Mouse (Mus musculus) midbrain, embryonic 14.5 days (tissue): ENCODE measurements around the gene Rps6kb1. TPM values are rescaled to one million over a fixed set of nuclear protein-coding genes. Genes with fewer than 3 reads are reported as not detected.
A peak's percentile ranks its signal among the peaks of the same experiment; 100 is the strongest.

Experiments used
- ATAC-seq: fragments of 200-750 bp; cut with Nextera tagmentation; 2 replicates; pipeline ENCODE4 v1.8.0; 2017; ENCODE audit warnings: moderate number of reproducible peaks, moderate library complexity; ENCODE audit not compliant: low FRiP score, low TSS enrichment
- DNase-seq: peaks from one replicate; pipeline ENCODE4 v3.0.0-alpha.2; 2015
- H3K27ac ChIP-seq: fragments of 300-500 bp; sonication (generic); replicated peaks from 2 replicates; pipeline ENCODE4 v1.5.1; 2014; ENCODE audit warnings: mild to moderate bottlenecking, low read depth, low read length, moderate library complexity
- H3K27me3 ChIP-seq: fragments of 300-500 bp; sonication (generic); 2 replicates; pipeline ENCODE4 v1.6.1; 2014; ENCODE audit warnings: low read length, control low read depth, mixed read lengths; ENCODE audit not compliant: control insufficient read depth, insufficient read depth
- H3K36me3 ChIP-seq: fragments of 300-500 bp; sonication (generic); 2 replicates; pipeline ENCODE4 v1.6.1; 2014; ENCODE audit warnings: low read length, control low read depth; ENCODE audit not compliant: control insufficient read depth, insufficient read depth
- H3K4me1 ChIP-seq: fragments of 300-500 bp; sonication (generic); 2 replicates; pipeline ENCODE4 v1.6.1; 2014; ENCODE audit warnings: mild to moderate bottlenecking, antibody characterized with exemption, low read length, control low read depth; ENCODE audit not compliant: control insufficient read depth, insufficient read depth
- H3K4me2 ChIP-seq: fragments of 300-500 bp; sonication (generic); 2 replicates; pipeline ENCODE4 v1.6.1; 2014; ENCODE audit warnings: mild to moderate bottlenecking, low read length, moderate library complexity
- H3K4me3 ChIP-seq: fragments of 300-500 bp; sonication (generic); replicated peaks from 2 replicates; pipeline ENCODE4 v1.5.1; 2014; ENCODE audit warnings: low read depth, low read length
- H3K9ac ChIP-seq: fragments of 300-500 bp; sonication (generic); replicated peaks from 2 replicates; pipeline ENCODE4 v1.6.1; 2014; ENCODE audit warnings: mild to moderate bottlenecking, low read length, moderate library complexity
- H3K9me3 ChIP-seq: fragments of 300-500 bp; sonication (generic); 2 replicates; pipeline ENCODE4 v1.6.1; 2016; ENCODE audit warnings: low read length, control low read depth, mixed read lengths; ENCODE audit not compliant: control insufficient read depth
- WGBS: fragments of 180-500 bp; shearing (Covaris S2); extraction: QIAGEN DNeasy Blood & Tissue Kit; methylation state at CpG from one replicate; pipeline ENCODE4 v1.1.7; 2014; 5-methylcytosine and 5-hydroxymethylcytosine counted together
- polyA plus RNA-seq: library from polyadenylated mRNA; unstranded; fragments of >200 nt; fragmentation: Nextera tagmentation; extraction: Ambion mirVana; gene quantifications from 2 replicates; pipeline ENCODE4 v1.2.1, GENCODE M21; 2014

Rps6kb1 gene
- polyA plus RNA-seq, 1 experiment from 2014 or later, result 47.8 TPM

- DNase-seq (no peak), ATAC-seq (no peak)
- Histone ChIP-seq H3K9me3 (no peaks in the 10 kb centered on the region), H3K36me3 (no peaks in the 10 kb centered on the region), H3K9ac (no peak overlapping the region), H3K27ac (no peak overlapping the region; the same call in 1 of the 2 replicates), H3K4me1 (no peaks in the 10 kb centered on the region), H3K4me3 (no peak overlapping the region), H3K27me3 (no peaks in the 10 kb centered on the region), H3K4me2 (no peak overlapping the region)
- WGBS, result 86% methylated on average over 4 of the region's 4 CpGs
These were observed 32.6 kb upstream of the Rps6kb1 start for GRCm38 (mm10) chr11:86577231-86577630.

- DNase-seq, result no peak
- no peak overlapping the region for H3K4me2 ChIP-seq
- 79% methylated on average over 7 of the region's 7 CpGs for WGBS
These were observed 31.2 kb upstream of the Rps6kb1 start for GRCm38 (mm10) chr11:86575632-86576378.

DNA sequence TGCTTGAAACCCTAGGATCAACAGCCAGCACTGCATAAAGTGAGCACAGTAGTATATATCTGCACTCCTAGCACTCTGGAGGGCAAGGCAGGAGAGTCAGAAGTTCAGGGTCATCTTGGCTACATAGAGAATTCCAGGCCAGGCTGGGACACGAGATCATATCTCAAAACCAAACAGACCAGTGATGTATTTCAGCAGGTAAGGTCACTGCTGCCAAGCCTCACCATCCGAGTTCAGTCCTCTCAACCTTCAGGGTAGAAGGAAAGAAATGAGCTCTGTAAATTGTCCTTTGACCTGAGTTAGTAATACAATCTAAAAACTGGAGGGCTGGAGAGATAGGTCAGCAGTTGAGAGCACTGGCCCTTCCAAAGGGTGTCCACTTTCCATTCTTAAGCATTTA, 29.8 kb upstream of the Rps6kb1 start:
- ATAC-seq, result no peak
- DNase-seq, result no peak
- Histone ChIP-seq H3K9ac (no peak overlapping the region), H3K4me2 (no peak overlapping the region), H3K27ac (no peak overlapping the region), H3K4me1 (no peaks in the 10 kb centered on the region), H3K36me3 (no peaks in the 10 kb centered on the region), H3K9me3 (no peaks in the 10 kb centered on the region), H3K27me3 (no peaks in the 10 kb centered on the region), H3K4me3 (no peak overlapping the region)
- 81% methylated on average over 2 of the region's 2 CpGs for WGBS

More at GRCm38 (mm10) chr11:86575632-86576378, 31.2 kb upstream of the Rps6kb1 start:
- no peak for ATAC-seq
- Histone ChIP-seq H3K4me1 (no peaks in the 10 kb centered on the region), H3K9ac (no peak overlapping the region), H3K27ac (no peak overlapping the region), H3K4me3 (no peak overlapping the region), H3K27me3 (no peaks in the 10 kb centered on the region), H3K36me3 (no peaks in the 10 kb centered on the region), H3K9me3 (no peaks in the 10 kb centered on the region)

DNA sequence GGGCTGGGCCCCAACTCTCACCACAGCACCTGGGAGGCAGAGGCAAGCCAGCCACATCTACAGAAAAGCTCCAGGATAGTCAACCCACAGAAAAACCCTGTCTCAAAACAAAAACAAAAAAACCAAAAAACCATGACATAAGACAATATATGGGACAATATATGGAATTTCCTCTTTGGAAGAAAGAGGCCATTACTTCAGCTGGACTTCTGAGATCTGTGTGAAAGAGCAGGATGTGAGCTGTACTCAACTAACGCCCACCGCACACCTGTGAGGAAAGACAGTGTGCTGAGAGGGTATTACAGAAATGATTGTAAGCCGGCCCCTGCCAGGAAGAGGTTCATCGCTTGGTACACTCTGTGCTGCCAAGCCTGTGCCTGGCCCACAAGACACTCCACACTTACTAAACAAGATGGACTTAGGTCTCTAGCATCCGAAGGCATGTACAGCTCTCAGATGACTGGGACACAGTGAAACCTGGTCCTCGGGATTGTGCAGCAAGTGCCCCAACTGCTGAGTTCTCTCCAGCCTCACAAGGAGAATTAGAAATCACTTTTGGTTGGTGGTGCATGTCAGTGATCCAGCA, 29.1 kb upstream of the Rps6kb1 start:
- 92% methylated on average over 6 of the region's 6 CpGs for WGBS
- H3K9ac ChIP-seq, result no peak overlapping the region
- ATAC-seq (no peak), DNase-seq (no peak)
- no peak overlapping the region for H3K4me2 ChIP-seq
- H3K4me3 ChIP-seq, result no peak overlapping the region
- no peaks in the 10 kb centered on the region for H3K9me3 ChIP-seq
- H3K27ac ChIP-seq, result no peak overlapping the region
- no peaks in the 10 kb centered on the region for H3K36me3 ChIP-seq
- no peaks in the 10 kb centered on the region for H3K4me1 ChIP-seq
- no peaks in the 10 kb centered on the region for H3K27me3 ChIP-seq

DNA sequence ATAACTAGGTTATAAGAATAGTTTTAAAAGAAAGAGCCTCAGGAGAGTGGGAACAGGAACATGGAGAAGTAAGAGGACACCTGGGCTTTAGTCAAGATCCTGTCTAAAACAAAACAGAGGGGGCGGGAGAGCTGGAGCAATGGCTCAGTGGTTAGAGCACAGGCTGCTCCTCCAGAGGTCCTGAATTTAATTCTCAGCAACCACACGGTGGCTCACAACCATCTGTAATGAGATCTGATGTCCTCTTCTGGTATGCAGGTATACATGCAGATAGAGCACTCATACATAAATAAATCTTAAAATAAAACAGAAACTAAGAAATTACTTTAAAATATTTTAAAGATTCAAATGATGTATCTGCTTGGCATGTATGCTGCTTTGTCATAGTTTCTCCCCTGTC, 28.0 kb upstream of the Rps6kb1 start:
- Histone ChIP-seq H3K4me1 (no peaks in the 10 kb centered on the region), H3K4me2 (no peak overlapping the region), H3K9ac (no peak overlapping the region), H3K27ac (no peak overlapping the region), H3K36me3 (no peaks in the 10 kb centered on the region), H3K9me3 (no peaks in the 10 kb centered on the region), H3K27me3 (no peaks in the 10 kb centered on the region), H3K4me3 (no peak overlapping the region)
- DNase-seq (no peak), ATAC-seq (no peak)
- WGBS, result 76% methylated on average over 2 of the region's 2 CpGs

DNA sequence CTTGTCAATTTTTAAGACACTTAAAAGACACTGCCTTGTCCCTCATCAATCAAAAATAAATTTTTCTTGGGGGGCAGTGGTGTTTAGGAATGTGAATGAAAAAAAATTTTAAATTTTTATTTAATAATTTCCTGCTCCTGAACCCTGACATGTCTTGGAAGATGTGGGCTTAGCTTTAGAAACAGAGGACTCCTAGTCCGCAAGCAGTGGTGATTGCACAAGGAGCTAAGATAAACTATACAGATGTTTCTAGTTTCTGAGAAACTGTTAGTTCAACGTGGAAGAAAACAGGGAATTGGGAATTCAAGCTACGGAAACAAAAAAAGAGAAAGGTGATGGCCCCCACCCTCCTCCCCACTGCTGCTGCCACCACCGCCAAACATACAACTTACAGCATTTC, 27.3 kb upstream of the Rps6kb1 start:
- 87% methylated on average over 4 of the region's 4 CpGs for WGBS
- no peak for DNase-seq

DNA sequence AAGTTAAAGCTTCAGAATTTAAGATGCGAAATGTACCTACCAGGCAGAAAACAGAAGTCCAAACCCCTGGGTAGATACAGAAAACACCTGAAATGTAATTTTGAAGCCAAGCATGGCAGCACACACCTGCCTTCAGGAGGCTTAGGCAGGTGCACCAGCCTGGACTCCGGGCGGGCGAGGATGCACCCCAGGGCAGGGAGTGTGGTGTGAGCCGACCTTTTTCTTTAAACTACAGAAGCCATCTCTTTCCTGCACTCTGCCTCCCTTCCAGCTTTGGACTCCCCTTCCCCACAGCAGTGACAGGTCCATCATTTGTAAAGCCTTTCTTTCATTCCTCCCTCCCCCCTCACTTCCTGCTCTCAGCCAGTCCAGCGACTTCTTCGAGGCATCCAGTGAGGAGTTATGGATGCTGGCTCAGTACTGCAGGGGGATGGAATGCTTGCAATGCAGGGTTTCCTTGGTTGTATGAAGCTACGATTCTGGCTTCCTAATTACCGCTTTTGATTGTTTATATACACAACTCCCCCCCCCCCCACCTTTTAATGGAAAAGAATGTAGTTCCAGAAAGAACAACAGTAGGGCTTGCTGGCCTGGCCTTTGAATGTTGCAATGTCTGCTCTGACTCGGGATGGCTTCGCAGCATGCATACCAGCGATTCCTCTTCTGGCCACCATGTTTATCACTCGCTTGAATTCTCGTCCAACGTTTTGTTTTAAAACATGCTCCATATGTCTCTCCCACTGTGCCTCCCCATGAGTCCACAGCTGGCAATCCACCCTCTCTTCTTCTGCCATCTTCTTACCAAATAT, 26.6 kb upstream of the Rps6kb1 start:
- H3K9me3 ChIP-seq, result no peaks in the 10 kb centered on the region
- H3K9ac ChIP-seq, result no peak overlapping the region
- H3K4me1 ChIP-seq, result no peaks in the 10 kb centered on the region
- peak; percentile 20 for DNase-seq
- H3K36me3 ChIP-seq, result no peaks in the 10 kb centered on the region
- WGBS, result 66% methylated on average over 15 of the region's 15 CpGs
- H3K4me3 ChIP-seq, result no peak overlapping the region
- no peak overlapping the region for H3K4me2 ChIP-seq
- H3K27me3 ChIP-seq, result no peaks in the 10 kb centered on the region
- no peak overlapping the region for H3K27ac ChIP-seq
- no peak for ATAC-seq

More for the DNA sequence above, 27.3 kb upstream of the Rps6kb1 start:
- ATAC-seq, result no peak
- Histone ChIP-seq H3K36me3 (no peaks in the 10 kb centered on the region), H3K27ac (no peak overlapping the region), H3K9ac (no peak overlapping the region), H3K27me3 (no peaks in the 10 kb centered on the region), H3K9me3 (no peaks in the 10 kb centered on the region), H3K4me3 (no peak overlapping the region), H3K4me2 (no peak overlapping the region), H3K4me1 (no peaks in the 10 kb centered on the region)

DNA sequence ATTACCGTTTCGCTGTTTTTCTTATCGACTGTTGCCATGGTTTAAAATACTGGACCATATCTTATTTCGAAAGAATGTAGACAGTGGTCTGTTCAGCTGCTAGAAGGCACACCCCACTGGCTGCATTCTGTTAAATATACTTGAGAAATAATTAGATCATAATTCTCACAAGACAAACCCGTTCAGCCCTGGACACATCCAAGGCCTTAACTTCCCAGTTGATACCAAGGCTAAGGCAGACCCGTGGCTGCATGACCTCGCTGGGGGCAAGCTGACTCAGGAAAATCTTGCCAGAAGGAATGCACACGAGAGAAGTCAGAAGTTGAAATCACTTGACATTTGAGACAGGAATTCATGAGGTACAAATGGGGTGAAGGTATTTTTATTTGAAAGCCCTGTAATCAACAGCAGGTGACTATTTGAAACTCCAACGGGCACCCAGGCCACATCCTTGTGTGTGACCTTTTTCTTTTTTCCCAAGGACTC, 25.7 kb upstream of the Rps6kb1 start:
- ATAC-seq (no peak), DNase-seq (no peak)
- Histone ChIP-seq H3K9me3 (no peaks in the 10 kb centered on the region), H3K9ac (no peak overlapping the region), H3K27ac (no peak overlapping the region), H3K4me2 (no peak overlapping the region), H3K4me1 (no peaks in the 10 kb centered on the region), H3K4me3 (no peak overlapping the region), H3K36me3 (no peaks in the 10 kb centered on the region), H3K27me3 (no peaks in the 10 kb centered on the region)
- 79% methylated on average over 9 of the region's 9 CpGs for WGBS
